Mouse (Mus musculus): ENCODE results near the gene Hdgf.

Hdgf gene

GRCm38 (mm10) chr3:87945781-87946540, 39.8 kb downstream of the Hdgf start:
- DNase-seq (ENCODE audit: low spot score) = no peak

- no peak for DNase-seq (ENCODE audit: low spot score)
Measured at GRCm38 (mm10) chr3:87946541-87946860, 40.4 kb downstream of the Hdgf start.

- DNase-seq (ENCODE audit: low spot score) = no peak
Measured at GRCm38 (mm10) chr3:87947056-87947810, 41.1 kb downstream of the Hdgf start.

GRCm38 (mm10) chr3:87947811-87948199, 41.7 kb downstream of the Hdgf start:
- no peak for DNase-seq (ENCODE audit: low spot score)

- no peak for DNase-seq (ENCODE audit: low spot score)
Measured at GRCm38 (mm10) chr3:87948378-87949265, 42.5 kb downstream of the Hdgf start, which contains the start of gene Crabp2. Gene Crabp2 (plus strand): TSS chr3:87948666.

GRCm38 (mm10) chr3:87949266-87949954, 43.3 kb downstream of the Hdgf start:
- no peak for DNase-seq (ENCODE audit: low spot score)

GRCm38 (mm10) chr3:87949955-87950515, 43.9 kb downstream of the Hdgf start:
- no peak for DNase-seq (ENCODE audit: low spot score)

- no peak for DNase-seq (ENCODE audit: low spot score)
Measured at GRCm38 (mm10) chr3:87951946-87952345, 45.8 kb downstream of the Hdgf start.

GRCm38 (mm10) chr3:87952440-87952839, 46.3 kb downstream of the Hdgf start:
- no peak for DNase-seq (ENCODE audit: low spot score)

- no peak for DNase-seq (ENCODE audit: low spot score)
Measured at GRCm38 (mm10) chr3:87958056-87958455, 51.9 kb downstream of the Hdgf start.

- DNase-seq (ENCODE audit: low spot score) = no peak
Measured at GRCm38 (mm10) chr3:87958476-87958875, 52.4 kb downstream of the Hdgf start.

GRCm38 (mm10) chr3:87958967-87959366, 52.8 kb downstream of the Hdgf start:
- DNase-seq (ENCODE audit: low spot score) = no peak

- DNase-seq (ENCODE audit: low spot score) = no peak
Measured at GRCm38 (mm10) chr3:87959371-87959770, 53.2 kb downstream of the Hdgf start.

GRCm38 (mm10) chr3:87960191-87960585, 54.1 kb downstream of the Hdgf start:
- no peak for DNase-seq (ENCODE audit: low spot score)

- peak; percentile 81 for DNase-seq (ENCODE audit: low spot score)
Measured at GRCm38 (mm10) chr3:87960586-87961191, 54.6 kb downstream of the Hdgf start.

Measured in layer of hippocampus, adult 11-12 months (tissue).